Mouse (Mus musculus) intestine, postnatal 0 days (tissue): ENCODE measurements around the gene Ube2k. TPM values are rescaled to one million over a fixed set of nuclear protein-coding genes. Genes with fewer than 3 reads are reported as not detected.
"Not testable (repeated sequence)": the region's sequence is repeated elsewhere in the genome, so short reads cannot be mapped to it uniquely, and the experiment has no call there.

Source experiments
- ATAC-seq: fragments of 200-750 bp; cut with Nextera tagmentation; 2 replicates; pipeline ENCODE4 v1.8.0; 2017; ENCODE audit warnings: mild to moderate bottlenecking, moderate TSS enrichment, moderate library complexity
- H3K27ac ChIP-seq: fragments of 300-500 bp; sonication (generic); 2 replicates; pipeline ENCODE4 v1.5.1; 2014; ENCODE audit warnings: mild to moderate bottlenecking, low read depth, low read length, moderate library complexity
- H3K27me3 ChIP-seq: fragments of 300-500 bp; sonication (generic); replicated peaks from 2 replicates; pipeline ENCODE4 v1.6.1; 2014; ENCODE audit warnings: low read length, mixed read lengths; ENCODE audit not compliant: control insufficient read depth, insufficient read depth
- H3K36me3 ChIP-seq: fragments of 300-500 bp; sonication (generic); 2 replicates; pipeline ENCODE4 v1.6.1; 2014; ENCODE audit warnings: mild to moderate bottlenecking, moderate library complexity; ENCODE audit not compliant: control insufficient read depth, insufficient read depth
- H3K4me1 ChIP-seq: fragments of 300-500 bp; sonication (generic); replicated peaks from 2 replicates; pipeline ENCODE4 v1.6.1; 2014; ENCODE audit warnings: antibody characterized with exemption, low read length, mixed read lengths; ENCODE audit not compliant: control insufficient read depth, insufficient read depth
- H3K4me2 ChIP-seq: fragments of 300-500 bp; sonication (generic); replicated peaks from 2 replicates; pipeline ENCODE4 v1.6.1; 2014; ENCODE audit warnings: low read depth, mild to moderate bottlenecking, moderate library complexity
- H3K4me3 ChIP-seq: fragments of 300-500 bp; sonication (generic); 2 replicates; pipeline ENCODE4 v1.5.1; 2014; ENCODE audit warnings: low read depth, low read length
- H3K9ac ChIP-seq: fragments of 300-500 bp; sonication (generic); 2 replicates; pipeline ENCODE4 v1.6.1; 2014; ENCODE audit warnings: mild to moderate bottlenecking, low read depth, low read length
- H3K9me3 ChIP-seq: fragments of 300-500 bp; sonication (generic); 2 replicates; pipeline ENCODE4 v1.6.1; 2016; ENCODE audit warnings: mixed run types; ENCODE audit not compliant: control insufficient read depth
- CTCF ChIP-seq: sonication (generic); IDR thresholded peaks from 2 replicates; pipeline ENCODE4 v1.5.1; 2016; ENCODE audit warnings: low read depth, mild to moderate bottlenecking, control low read depth, antibody characterized with exemption, moderate library complexity
- WGBS: fragments of 180-500 bp; shearing (Covaris S2); extraction: QIAGEN DNeasy Blood & Tissue Kit; methylation state at CpG from one replicate; pipeline ENCODE4 v1.1.7; 2014; 5-methylcytosine and 5-hydroxymethylcytosine counted together
- polyA plus RNA-seq: library from polyadenylated mRNA; unstranded; fragments of >200 nt; fragmentation: Nextera tagmentation; extraction: Ambion mirVana; gene quantifications from 2 replicates; pipeline ENCODE4 v1.2.1, GENCODE M21; 2015

Ube2k gene
- polyA plus RNA-seq, 1 experiment from 2014 or later = 102 TPM

GRCm38 (mm10) chr5:65535457-65536067 is 1.5 kb upstream of the Ube2k start:
- Histone ChIP-seq H3K9ac (no peak overlapping the region), H3K4me1 (no peaks in the 10 kb centered on the region), H3K27me3 (no peaks in the 10 kb centered on the region), H3K9me3 (no peaks in the 10 kb centered on the region), H3K36me3 (no peaks in the 10 kb centered on the region), H3K4me3 (no peak overlapping the region), H3K27ac (no peak overlapping the region), H3K4me2 (peak overlapping the region; percentile 78; the same call in 1 of the 2 replicates)
- WGBS = 61% methylated on average over 5 of the region's 5 CpGs
- no peak for ATAC-seq
- peak; percentile 68 for TF ChIP-seq CTCF

- not testable (repeated sequence) for H3K9me3 ChIP-seq, H3K36me3 ChIP-seq, ATAC-seq, H3K27me3 ChIP-seq, H3K4me1 ChIP-seq
- H3K4me2 ChIP-seq = peak overlapping the region; percentile 78
- H3K4me3 ChIP-seq = peak overlapping the region; percentile 92
- WGBS = 71% methylated on average over 10 of the region's 10 CpGs
- peak overlapping the region; percentile 98; the same call in 1 of the 2 replicates for H3K27ac ChIP-seq
- H3K9ac ChIP-seq = peak overlapping the region; percentile 94; the same call in 1 of the 2 replicates
Observed at GRCm38 (mm10) chr5:65536068-65536465, 966 bp upstream of the Ube2k start.

GRCm38 (mm10) chr5:65537420-65538071 is 513 bp downstream of the Ube2k start:
- Histone ChIP-seq H3K9ac (peak overlapping the region; percentile 94), H3K36me3 (no peaks in the 10 kb centered on the region), H3K4me3 (peak overlapping the region; percentile 92), H3K4me1 (no peaks in the 10 kb centered on the region), H3K4me2 (peak overlapping the region; percentile 78), H3K9me3 (no peaks in the 10 kb centered on the region), H3K27me3 (no peaks in the 10 kb centered on the region), H3K27ac (peak overlapping the region; percentile 98)
- WGBS = 1% methylated on average over 53 of the region's 59 CpGs
- peak; percentile 64 for ATAC-seq
- TF ChIP-seq CTCF = 0 out of 2 replicates have a peak, but pooled peaks have one; percentile 4

GRCm38 (mm10) chr5:65538121-65538520 is 1.1 kb downstream of the Ube2k start:
- Histone ChIP-seq H3K27me3 (no peaks in the 10 kb centered on the region), H3K36me3 (no peaks in the 10 kb centered on the region), H3K9ac (peak overlapping the region; percentile 94), H3K9me3 (no peaks in the 10 kb centered on the region), H3K4me1 (no peaks in the 10 kb centered on the region), H3K4me2 (peak overlapping the region; percentile 78), H3K27ac (peak overlapping the region; percentile 98; the same call in 1 of the 2 replicates), H3K4me3 (peak overlapping the region; percentile 92)
- no peak for TF ChIP-seq CTCF
- ATAC-seq = no peak
- 0% methylated on average over 4 of the region's 4 CpGs for WGBS

GRCm38 (mm10) chr5:65538829-65539228 is 1.8 kb downstream of the Ube2k start:
- 21% methylated on average over 4 of the region's 4 CpGs for WGBS

GRCm38 (mm10) chr5:65539786-65540185 is 2.8 kb downstream of the Ube2k start:
- TF ChIP-seq CTCF = no peak
- H3K27me3 ChIP-seq = no peaks in the 10 kb centered on the region
- 83% methylated on average over 3 of the region's 3 CpGs for WGBS
- no peak overlapping the region for H3K9ac ChIP-seq
- no peak overlapping the region for H3K27ac ChIP-seq
- no peak for ATAC-seq
- no peaks in the 10 kb centered on the region for H3K4me1 ChIP-seq
- H3K4me2 ChIP-seq = no peak overlapping the region
- H3K4me3 ChIP-seq = no peak overlapping the region
- no peaks in the 10 kb centered on the region for H3K9me3 ChIP-seq
- no peaks in the 10 kb centered on the region for H3K36me3 ChIP-seq

More at GRCm38 (mm10) chr5:65538829-65539228, 1.8 kb downstream of the Ube2k start:
- Histone ChIP-seq H3K4me3 (peak overlapping the region; percentile 13; the same call in 1 of the 2 replicates), H3K27me3 (no peaks in the 10 kb centered on the region), H3K4me1 (no peaks in the 10 kb centered on the region), H3K36me3 (no peaks in the 10 kb centered on the region), H3K9ac (no peak overlapping the region), H3K4me2 (peak overlapping the region; percentile 37), H3K9me3 (no peaks in the 10 kb centered on the region), H3K27ac (no peak overlapping the region)
- no peak for TF ChIP-seq CTCF
- no peak for ATAC-seq
